23 mouse cellular contexts compared by ENCODE assay signal in the genomic region with DNA sequence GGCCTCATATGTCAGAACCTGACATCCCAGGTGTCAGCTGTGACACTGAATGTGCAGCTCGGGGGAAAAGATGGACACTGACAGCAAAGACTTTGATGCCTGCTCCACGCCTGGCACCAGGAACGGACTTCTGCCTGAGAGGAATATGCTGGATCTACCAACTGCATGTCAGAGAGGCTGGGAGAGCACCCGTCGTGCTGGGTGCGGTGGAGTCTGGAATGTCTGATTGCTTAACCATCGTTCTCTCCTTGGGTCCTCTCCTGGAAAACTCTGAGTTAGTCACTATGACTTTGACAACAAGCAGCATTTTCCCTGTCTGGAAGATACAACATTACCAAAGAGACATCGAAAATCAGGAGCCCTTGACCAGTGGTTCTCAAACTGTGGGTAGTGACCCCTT.
"Had no signal": no experiment of that assay in that cellular context is flagged by ENCODE, and none has a peak within 500 bp of the region (broad histone marks: within the 10 kb centered on the region; RNA-seq: fewer than 3 reads in every experiment).

No protein-coding gene starts in this region.

- DNase-seq: gastrocnemius, postnatal 14 days; gastrocnemius, postnatal 36 days; heart, adult 18-20 months; heart, postnatal 14 days; heart, postnatal 36 days; kidney, adult 11 months; kidney, adult 2 months; kidney, adult 9 months; kidney, postnatal 14 days; kidney, postnatal 36 days; layer of hippocampus, adult 9-11 months; layer of hippocampus, postnatal 36 days; left cerebral cortex, postnatal 4 days; liver; liver, embryonic 13.5 days had no signal

- H3K27me3 ChIP-seq: heart, embryonic 13.5 days; heart, embryonic 15.5 days; hindbrain, embryonic 13.5 days; hindbrain, embryonic 15.5 days; kidney, embryonic 15.5 days; limb, embryonic 12.5 days; liver, embryonic 13.5 days had no signal

- ATAC-seq: hindbrain, postnatal 0 days; intestine, embryonic 16.5 days had no signal

- H3K9me3 ChIP-seq: heart, embryonic 13.5 days; heart, embryonic 15.5 days; hindbrain, embryonic 13.5 days; hindbrain, embryonic 15.5 days; kidney, embryonic 15.5 days; limb, embryonic 12.5 days; liver, embryonic 13.5 days had no signal

- H3K4me3 ChIP-seq: heart, embryonic 13.5 days; heart, embryonic 15.5 days; hindbrain, embryonic 13.5 days; hindbrain, embryonic 15.5 days; kidney, embryonic 15.5 days; limb, embryonic 12.5 days; liver, embryonic 13.5 days had no signal

- H3K36me3 ChIP-seq: heart, embryonic 13.5 days; heart, embryonic 15.5 days; hindbrain, embryonic 13.5 days; hindbrain, embryonic 15.5 days; kidney, embryonic 15.5 days; limb, embryonic 12.5 days; liver, embryonic 13.5 days had no signal

- H3K4me1 ChIP-seq: heart, embryonic 13.5 days; hindbrain, embryonic 13.5 days; hindbrain, embryonic 15.5 days; kidney, embryonic 15.5 days; limb, embryonic 12.5 days; liver, embryonic 13.5 days had no signal
